Mouse (Mus musculus) limb, embryonic 12.5 days (tissue): Measurements from ENCODE around the gene Zcchc7. TPM values are rescaled to one million over a fixed set of nuclear protein-coding genes. Genes with fewer than 3 reads are reported as not detected.
"Not testable (repeated sequence)": the region's sequence is repeated elsewhere in the genome, so short reads cannot be mapped to it uniquely, and the experiment has no call there.

Experiments
- ATAC-seq: fragments of 200-750 bp; cut with Nextera tagmentation; 2 replicates; pipeline ENCODE4 v1.8.0; 2017; ENCODE audit warnings: low read depth, moderate TSS enrichment; ENCODE audit not compliant: insufficient number of reproducible peaks, insufficient read depth, low FRiP score, low TSS enrichment
- H3K27ac ChIP-seq: fragments of 300-500 bp; sonication (generic); 2 replicates; pipeline ENCODE4 v1.5.1; 2016; ENCODE audit warnings: mild to moderate bottlenecking, moderate library complexity
- H3K27me3 ChIP-seq: fragments of 300-500 bp; sonication (generic); 2 replicates; pipeline ENCODE4 v1.6.1; 2016; ENCODE audit warnings: mild to moderate bottlenecking, moderate library complexity
- H3K36me3 ChIP-seq: fragments of 300-500 bp; sonication (generic); 2 replicates; pipeline ENCODE4 v1.6.1; 2016; ENCODE audit warnings: mild to moderate bottlenecking, moderate library complexity
- H3K4me1 ChIP-seq: fragments of 300-500 bp; sonication (generic); replicated peaks from 2 replicates; pipeline ENCODE4 v1.6.1; 2016
- H3K4me2 ChIP-seq: fragments of 300-500 bp; sonication (generic); 2 replicates; pipeline ENCODE4 v1.6.1; 2016; ENCODE audit warnings: mild to moderate bottlenecking, moderate library complexity
- H3K4me3 ChIP-seq: fragments of 300-500 bp; sonication (generic); replicated peaks from 2 replicates; pipeline ENCODE4 v1.5.1; 2016; ENCODE audit warnings: mild to moderate bottlenecking
- H3K9ac ChIP-seq: fragments of 300-500 bp; sonication (generic); replicated peaks from 2 replicates; pipeline ENCODE4 v1.6.1; 2016; ENCODE audit warnings: mild to moderate bottlenecking, moderate library complexity
- H3K9me3 ChIP-seq: fragments of 300-500 bp; sonication (generic); 2 replicates; pipeline ENCODE4 v1.6.1; 2016; ENCODE audit warnings: mild to moderate bottlenecking, moderate library complexity
- WGBS: fragments of 180-500 bp; shearing (Covaris S2); methylation state at CpG from one replicate; pipeline ENCODE4 v1.1.7; 2016; 5-methylcytosine and 5-hydroxymethylcytosine counted together
- polyA plus RNA-seq: library from polyadenylated mRNA; unstranded; fragments of >200 nt; fragmentation: Nextera tagmentation; extraction: Ambion mirVana; gene quantifications from 2 replicates; pipeline ENCODE4 v1.2.1, GENCODE M21; 2016

Zcchc7 gene
- polyA plus RNA-seq, 1 experiment from 2014 or later: 29.0 TPM

- 86% methylated on average over 6 of the region's 6 CpGs for WGBS
- no peak for ATAC-seq
- no peaks in the 10 kb centered on the region for H3K27me3 ChIP-seq
- no peak overlapping the region for H3K9ac ChIP-seq
- no peak overlapping the region for H3K4me2 ChIP-seq
- H3K4me1 ChIP-seq: no peaks in the 10 kb centered on the region
- no peak overlapping the region for H3K27ac ChIP-seq
- no peak overlapping the region for H3K4me3 ChIP-seq
- no peaks in the 10 kb centered on the region for H3K9me3 ChIP-seq
- no peaks in the 10 kb centered on the region for H3K36me3 ChIP-seq
Observed at GRCm38 (mm10) chr4:44943480-44943879, 187.8 kb downstream of the Zcchc7 start.

DNA sequence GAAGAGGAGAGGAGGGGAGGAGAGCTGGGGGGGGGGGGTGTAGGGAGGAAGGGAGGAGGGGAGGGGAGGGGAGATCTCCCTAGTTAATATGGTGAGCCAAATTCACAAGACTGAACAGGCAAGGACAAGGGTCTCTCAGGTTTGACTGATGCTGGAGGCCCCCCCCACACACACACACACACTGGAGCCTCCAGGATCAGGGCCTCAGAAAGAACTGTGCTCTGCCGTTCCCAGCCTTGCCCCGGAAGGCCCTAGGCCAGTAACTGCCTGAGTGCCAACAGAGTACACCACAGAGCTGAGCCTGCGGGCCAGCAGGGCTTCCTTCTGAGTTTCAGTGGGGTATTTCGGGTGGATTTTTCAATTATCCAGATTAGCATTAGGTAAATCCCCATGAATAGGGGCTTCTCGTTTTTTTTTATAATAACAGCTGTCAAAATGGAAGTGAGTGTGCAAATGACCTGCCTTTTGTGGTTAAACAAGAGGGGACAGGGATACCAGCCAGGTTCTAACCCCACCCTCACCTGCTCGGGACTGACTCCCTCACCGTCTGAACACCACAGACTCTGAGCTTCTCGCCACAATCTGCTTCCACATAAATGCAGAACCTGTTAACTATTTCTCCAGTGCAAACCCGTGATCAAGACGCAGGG is 188.9 kb downstream of the Zcchc7 start:
- Histone ChIP-seq H3K27ac (no peak overlapping the region), H3K9me3 (no peaks in the 10 kb centered on the region), H3K4me2 (no peak overlapping the region), H3K27me3 (no peaks in the 10 kb centered on the region), H3K36me3 (no peaks in the 10 kb centered on the region), H3K4me1 (no peaks in the 10 kb centered on the region), H3K9ac (no peak overlapping the region), H3K4me3 (no peak overlapping the region)
- WGBS: 86% methylated on average over 10 of the region's 10 CpGs
- no peak for ATAC-seq

- H3K4me2 ChIP-seq, H3K36me3 ChIP-seq, H3K4me1 ChIP-seq, H3K27me3 ChIP-seq, ATAC-seq, H3K4me3 ChIP-seq, H3K27ac ChIP-seq, H3K9me3 ChIP-seq, H3K9ac ChIP-seq: not testable (repeated sequence)
- WGBS: 86% methylated on average over 2 of the region's 2 CpGs
Observed at GRCm38 (mm10) chr4:44946126-44946525, 190.4 kb downstream of the Zcchc7 start.

- Histone ChIP-seq H3K27me3 (no peaks in the 10 kb centered on the region), H3K9ac (no peak overlapping the region), H3K4me3 (no peak overlapping the region), H3K9me3 (no peaks in the 10 kb centered on the region), H3K36me3 (no peaks in the 10 kb centered on the region), H3K4me2 (no peak overlapping the region), H3K4me1 (no peaks in the 10 kb centered on the region), H3K27ac (no peak overlapping the region)
- 96% methylated on average over 5 of the region's 5 CpGs for WGBS
- ATAC-seq: no peak
Observed at GRCm38 (mm10) chr4:44947464-44947863, 191.8 kb downstream of the Zcchc7 start.

GRCm38 (mm10) chr4:44948314-44948713 is 192.6 kb downstream of the Zcchc7 start:
- no peak overlapping the region for H3K9ac ChIP-seq
- no peaks in the 10 kb centered on the region for H3K36me3 ChIP-seq
- no peaks in the 10 kb centered on the region for H3K27me3 ChIP-seq
- whole genome bisulfite sequencing: 89% methylated on average over 1 of the region's 1 CpGs
- H3K9me3 ChIP-seq: no peaks in the 10 kb centered on the region
- H3K4me1 ChIP-seq: no peaks in the 10 kb centered on the region
- ATAC-seq: no peak
- H3K4me3 ChIP-seq: no peak overlapping the region
- H3K27ac ChIP-seq: no peak overlapping the region
- H3K4me2 ChIP-seq: no peak overlapping the region

DNA sequence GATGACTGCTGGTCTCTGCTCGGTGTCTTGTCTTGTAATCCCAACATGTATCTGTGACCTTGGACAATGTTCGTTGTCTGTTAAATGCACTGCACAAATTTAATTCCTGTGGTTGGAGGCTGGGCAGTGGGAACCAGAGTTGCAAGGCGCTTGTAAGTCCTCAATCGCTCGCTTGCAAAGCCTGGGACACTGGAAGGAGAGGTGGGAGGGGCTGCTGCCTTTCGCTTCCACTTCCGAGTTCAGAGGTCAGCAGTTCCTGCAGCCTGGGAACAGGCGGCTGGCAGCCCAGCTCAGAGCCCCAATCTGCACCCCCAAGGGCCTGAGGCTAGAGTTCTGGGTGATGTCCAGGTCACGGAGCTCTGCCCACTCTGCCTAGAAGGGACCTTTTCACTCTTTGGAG is 197.4 kb downstream of the Zcchc7 start:
- Histone ChIP-seq H3K27me3 (no peaks in the 10 kb centered on the region), H3K4me1 (no peaks in the 10 kb centered on the region), H3K9ac (no peak overlapping the region), H3K9me3 (no peaks in the 10 kb centered on the region), H3K36me3 (no peaks in the 10 kb centered on the region), H3K4me2 (no peak overlapping the region), H3K4me3 (no peak overlapping the region), H3K27ac (no peak overlapping the region)
- ATAC-seq: no peak
- WGBS: 81% methylated on average over 9 of the region's 9 CpGs

DNA sequence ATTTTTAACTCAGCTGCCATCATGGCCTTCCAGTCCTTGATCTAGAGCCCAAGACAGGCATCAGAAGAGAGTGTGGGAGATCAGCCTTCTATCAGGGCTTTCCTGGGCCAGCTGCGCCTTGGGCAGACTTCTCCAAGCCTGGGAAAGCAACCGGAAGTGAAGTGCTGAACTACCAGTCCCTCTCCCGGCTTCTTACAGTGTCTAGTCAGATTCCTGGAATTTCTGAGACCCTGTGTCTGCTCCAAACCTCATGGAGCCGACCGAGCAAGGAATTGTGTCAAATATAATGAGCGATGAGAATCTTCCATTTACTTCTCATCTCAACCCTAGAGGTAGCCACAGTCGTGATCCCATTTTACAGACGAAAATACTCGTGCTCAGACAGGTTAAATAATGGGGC is 203.1 kb downstream of the Zcchc7 start:
- Histone ChIP-seq H3K27me3 (no peaks in the 10 kb centered on the region), H3K9me3 (no peaks in the 10 kb centered on the region), H3K9ac (no peak overlapping the region), H3K27ac (no peak overlapping the region), H3K36me3 (no peaks in the 10 kb centered on the region), H3K4me2 (no peak overlapping the region), H3K4me3 (no peak overlapping the region), H3K4me1 (no peaks in the 10 kb centered on the region)
- ATAC-seq: no peak
- WGBS: 87% methylated on average over 9 of the region's 9 CpGs

DNA sequence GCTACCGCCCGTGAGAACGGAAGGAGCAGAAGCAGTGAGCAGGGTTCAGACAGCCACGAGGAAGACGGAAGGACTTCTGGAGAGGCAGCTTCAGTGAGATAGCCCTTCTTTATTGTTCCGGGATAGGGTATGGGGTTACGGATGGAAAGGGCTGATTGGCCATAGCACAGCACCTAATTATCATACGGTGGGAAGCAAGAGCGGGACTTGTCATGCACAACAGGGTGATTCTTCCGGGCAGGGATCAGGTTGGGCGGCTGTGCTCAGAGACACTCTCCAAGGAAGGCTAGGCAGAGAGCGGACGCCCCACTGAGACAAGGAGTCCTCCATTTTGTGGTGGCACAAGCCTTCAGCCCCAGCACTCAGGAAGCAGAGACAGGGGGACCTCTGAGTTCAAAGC is 203.5 kb downstream of the Zcchc7 start:
- H3K27me3 ChIP-seq: no peaks in the 10 kb centered on the region
- H3K9ac ChIP-seq: no peak overlapping the region
- H3K4me2 ChIP-seq: no peak overlapping the region
- 92% methylated on average over 13 of the region's 13 CpGs for WGBS
- no peak for ATAC-seq
- no peaks in the 10 kb centered on the region for H3K9me3 ChIP-seq
- no peak overlapping the region for H3K27ac ChIP-seq
- no peak overlapping the region for H3K4me3 ChIP-seq
- no peaks in the 10 kb centered on the region for H3K4me1 ChIP-seq
- H3K36me3 ChIP-seq: no peaks in the 10 kb centered on the region

DNA sequence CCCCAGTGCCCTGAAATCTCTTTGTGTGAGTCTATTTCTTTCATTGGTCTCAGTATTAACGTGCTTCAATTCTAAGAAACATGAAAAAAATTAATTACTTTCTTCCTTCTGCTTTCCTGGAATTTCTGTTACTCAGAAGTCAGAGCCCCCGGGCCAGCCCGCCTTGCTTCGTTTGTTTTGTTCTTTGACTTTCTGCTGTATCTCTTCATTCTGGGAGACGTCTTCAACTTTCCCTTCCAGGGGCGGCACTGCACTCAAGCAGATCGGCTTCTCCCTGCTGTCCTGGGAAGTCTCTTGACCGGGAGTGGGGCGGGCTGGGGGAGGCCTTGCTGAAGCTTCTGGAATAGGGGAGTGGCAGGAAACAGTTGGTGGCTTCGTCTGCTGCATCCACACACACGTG is 207.5 kb downstream of the Zcchc7 start:
- Histone ChIP-seq H3K9me3 (no peaks in the 10 kb centered on the region), H3K4me2 (no peak overlapping the region), H3K9ac (no peak overlapping the region), H3K27ac (no peak overlapping the region), H3K36me3 (no peaks in the 10 kb centered on the region), H3K27me3 (no peaks in the 10 kb centered on the region), H3K4me3 (no peak overlapping the region), H3K4me1 (no peaks in the 10 kb centered on the region)
- ATAC-seq: no peak
- 77% methylated on average over 11 of the region's 11 CpGs for WGBS

DNA sequence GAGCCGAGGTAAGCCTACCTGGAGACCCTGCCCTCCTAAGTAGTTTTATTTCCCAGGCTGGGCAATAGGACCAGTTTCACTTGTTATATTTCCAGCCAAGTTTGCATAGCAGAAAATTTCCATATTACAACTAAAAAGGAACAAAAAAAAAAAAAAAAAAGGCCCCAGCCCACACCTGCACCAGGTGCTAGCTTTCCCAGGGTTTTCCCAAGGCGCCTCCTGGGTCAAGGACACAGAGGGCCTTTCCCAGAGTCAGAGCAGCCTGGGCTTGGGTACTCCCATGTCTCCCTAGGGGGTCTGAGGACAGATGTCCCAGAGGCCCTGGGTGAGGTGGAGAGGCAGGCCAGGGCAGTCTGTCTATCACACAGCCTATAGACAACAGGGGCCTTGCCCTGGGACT is 209.5 kb downstream of the Zcchc7 start:
- 77% methylated on average over 2 of the region's 2 CpGs for WGBS
- Histone ChIP-seq H3K27me3 (no peaks in the 10 kb centered on the region; the same call in 1 of the 2 replicates), H3K36me3 (no peaks in the 10 kb centered on the region), H3K4me1 (no peaks in the 10 kb centered on the region), H3K9ac (no peak overlapping the region), H3K27ac (no peak overlapping the region), H3K4me2 (no peak overlapping the region), H3K4me3 (no peak overlapping the region), H3K9me3 (no peaks in the 10 kb centered on the region)
- ATAC-seq: no peak

GRCm38 (mm10) chr4:44965736-44966135 is 210.1 kb downstream of the Zcchc7 start:
- Histone ChIP-seq H3K9me3 (no peaks in the 10 kb centered on the region), H3K4me2 (no peak overlapping the region), H3K4me3 (no peak overlapping the region), H3K27ac (no peak overlapping the region), H3K9ac (no peak overlapping the region), H3K27me3 (no peaks in the 10 kb centered on the region; the same call in 1 of the 2 replicates), H3K4me1 (0 out of 2 replicates have a peak, but pooled peaks cover under 1% of the 10 kb centered on the region), H3K36me3 (no peaks in the 10 kb centered on the region)
- no peak for ATAC-seq
- WGBS: 85% methylated on average over 3 of the region's 3 CpGs

DNA sequence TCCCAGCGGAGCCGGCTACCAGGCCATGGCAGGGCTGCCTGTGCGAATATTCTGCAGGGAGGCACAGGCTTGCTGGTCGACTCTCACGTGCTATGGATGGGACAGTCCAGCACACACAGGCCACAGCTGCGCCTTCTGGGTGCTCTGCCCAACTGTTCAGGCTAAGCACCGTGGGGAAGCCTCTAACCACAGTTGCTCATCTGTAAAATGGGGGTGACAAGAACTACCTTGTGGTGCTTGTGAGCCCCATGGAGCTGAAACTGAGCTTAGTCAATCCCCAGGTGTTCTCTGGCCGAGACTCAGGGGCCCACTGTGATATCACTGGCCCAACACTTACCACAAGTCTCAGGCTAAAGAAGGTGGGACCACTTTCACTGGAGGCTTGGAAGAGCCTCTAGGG is 211.7 kb downstream of the Zcchc7 start:
- 79% methylated on average over 8 of the region's 8 CpGs for WGBS
- H3K9me3 ChIP-seq: no peaks in the 10 kb centered on the region
- ATAC-seq: no peak

More for the DNA sequence above, 211.7 kb downstream of the Zcchc7 start:
- no peak overlapping the region for H3K9ac ChIP-seq
- H3K36me3 ChIP-seq: no peaks in the 10 kb centered on the region
- 0 out of 2 replicates have a peak, but pooled peaks cover 5% of the 10 kb centered on the region for H3K4me1 ChIP-seq
- H3K4me2 ChIP-seq: no peak overlapping the region
- no peaks in the 10 kb centered on the region; the same call in 1 of the 2 replicates for H3K27me3 ChIP-seq
- no peak overlapping the region for H3K4me3 ChIP-seq
- no peak overlapping the region for H3K27ac ChIP-seq
